Mouse (Mus musculus) brain, embryonic 14.5 days (tissue): ENCODE results near the gene Zfp553.

Experiments used
- CTCF ChIP-seq: fragments of 200-500 bp; IDR thresholded peaks from 2 replicates; pipeline ENCODE4 v1.5.1; 2012; ENCODE audit warnings: inconsistent platforms, mild to moderate bottlenecking, moderate library complexity, borderline replicate concordance; ENCODE audit not compliant: insufficient read depth, insufficient read length; ENCODE audit errors: extremely low read depth
- POLR2A ChIP-seq: fragments of 200-500 bp; IDR thresholded peaks from 2 replicates; pipeline ENCODE4 v1.6.1; 2012; ENCODE audit warnings: mild to moderate bottlenecking, inconsistent platforms, borderline replicate concordance; ENCODE audit not compliant: poor library complexity, insufficient read depth, insufficient read length, severe bottlenecking; ENCODE audit errors: extremely low read depth

DNA sequence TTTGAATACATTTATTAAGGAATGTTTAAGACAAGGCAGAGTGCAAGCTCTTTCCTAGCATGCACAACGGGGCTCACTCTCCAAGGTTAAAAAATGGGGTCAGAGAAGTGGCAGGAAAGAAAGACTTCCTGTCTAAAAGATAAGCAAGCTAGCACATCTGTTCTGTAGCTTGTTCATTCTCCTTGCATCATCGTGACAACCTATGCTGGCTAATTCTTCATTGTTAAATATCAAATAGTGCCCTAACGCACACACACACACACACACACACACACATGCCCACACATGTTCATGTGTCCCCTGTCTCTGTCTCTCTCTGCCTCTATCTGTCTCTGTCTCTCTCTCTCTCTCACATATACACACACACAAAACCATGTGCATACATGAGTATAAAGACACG is 48.3 kb downstream of the Zfp553 start:
- TF ChIP-seq CTCF = no peak
- TF ChIP-seq POLR2A = no peak
